ENCODE assay signal across 19 mouse cellular contexts in the genomic region with DNA sequence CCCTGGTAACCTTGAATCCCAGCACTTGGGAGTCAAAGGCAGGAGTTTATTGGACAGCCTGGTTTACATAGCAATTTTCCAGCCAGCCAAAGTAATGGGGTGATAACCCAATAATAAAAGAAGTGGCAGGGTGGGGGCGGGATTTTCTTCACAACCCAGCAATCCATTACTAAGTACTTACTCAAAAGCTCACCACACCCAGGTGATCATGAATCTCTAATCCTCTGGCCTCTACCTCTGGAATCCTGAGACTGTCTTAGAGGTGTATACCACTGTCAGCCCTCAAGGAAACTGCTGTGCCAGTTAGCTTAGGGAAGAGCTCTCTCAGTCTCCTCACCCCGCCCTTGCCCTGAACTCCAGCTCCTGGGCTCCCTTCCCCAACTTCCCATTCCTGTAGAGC. TPM values are rescaled to one million over a fixed set of nuclear protein-coding genes. Genes with fewer than 3 reads are reported as not detected.
"Had no signal": no experiment of that assay in that cellular context is flagged by ENCODE, and none has a peak within 500 bp of the region (broad histone marks: within the 10 kb centered on the region; RNA-seq: fewer than 3 reads in every experiment).

No protein-coding gene starts in this region.

- DNase-seq: kidney, adult 2 months; kidney, postnatal 25 days; layer of hippocampus, postnatal 36 days; left cerebral cortex, postnatal 4 days; lung, adult 2 months; lung, postnatal 14 days; lung, postnatal 4 days; midbrain, embryonic 14.5 days; thymus, adult 18-20 months; thymus, postnatal 14 days; thymus, postnatal 4 days had no signal

- H3K4me3 ChIP-seq: limb, embryonic 12.5 days; limb, embryonic 15.5 days had no signal

- H3K9me3 ChIP-seq: limb, embryonic 15.5 days had no signal

- H3K36me3 ChIP-seq: limb, embryonic 12.5 days; limb, embryonic 15.5 days had no signal

- ATAC-seq: intestine, postnatal 0 days had no signal

- H3K27ac ChIP-seq: kidney, postnatal 0 days; limb, embryonic 12.5 days; limb, embryonic 15.5 days had no signal

- H3K9ac ChIP-seq: limb, embryonic 12.5 days; limb, embryonic 15.5 days had no signal

- H3K27me3 ChIP-seq: limb, embryonic 12.5 days; limb, embryonic 15.5 days had no signal

- H3K4me1 ChIP-seq: limb, embryonic 15.5 days had no signal

- H3K4me2 ChIP-seq: limb, embryonic 12.5 days; limb, embryonic 15.5 days; midbrain, embryonic 11.5 days had no signal

RNA-seq across cellular contexts. Expression of gene Morn3, which starts 39.7 kb away (rescaled TPM):
- polyA plus RNA-seq: intestine, postnatal 0 days; kidney, postnatal 0 days; limb, embryonic 12.5 days; midbrain, embryonic 11.5 days; midbrain, embryonic 14.5 days; neural tube, embryonic 11.5 days; small intestine, adult 2 months; spleen, adult 2 months had no signal
